Mouse (Mus musculus) heart, postnatal 0 days (tissue): ENCODE data around the gene Shisa6.

Experiments
- CTCF ChIP-seq: IDR thresholded peaks from 2 replicates; pipeline ENCODE4 v1.5.1; 2016; ENCODE audit warnings: antibody characterized with exemption, control low read depth, low read depth
- EP300 ChIP-seq: IDR thresholded peaks from 2 replicates; pipeline ENCODE4 v1.6.1; 2016; ENCODE audit warnings: antibody characterized with exemption, low read depth

DNA sequence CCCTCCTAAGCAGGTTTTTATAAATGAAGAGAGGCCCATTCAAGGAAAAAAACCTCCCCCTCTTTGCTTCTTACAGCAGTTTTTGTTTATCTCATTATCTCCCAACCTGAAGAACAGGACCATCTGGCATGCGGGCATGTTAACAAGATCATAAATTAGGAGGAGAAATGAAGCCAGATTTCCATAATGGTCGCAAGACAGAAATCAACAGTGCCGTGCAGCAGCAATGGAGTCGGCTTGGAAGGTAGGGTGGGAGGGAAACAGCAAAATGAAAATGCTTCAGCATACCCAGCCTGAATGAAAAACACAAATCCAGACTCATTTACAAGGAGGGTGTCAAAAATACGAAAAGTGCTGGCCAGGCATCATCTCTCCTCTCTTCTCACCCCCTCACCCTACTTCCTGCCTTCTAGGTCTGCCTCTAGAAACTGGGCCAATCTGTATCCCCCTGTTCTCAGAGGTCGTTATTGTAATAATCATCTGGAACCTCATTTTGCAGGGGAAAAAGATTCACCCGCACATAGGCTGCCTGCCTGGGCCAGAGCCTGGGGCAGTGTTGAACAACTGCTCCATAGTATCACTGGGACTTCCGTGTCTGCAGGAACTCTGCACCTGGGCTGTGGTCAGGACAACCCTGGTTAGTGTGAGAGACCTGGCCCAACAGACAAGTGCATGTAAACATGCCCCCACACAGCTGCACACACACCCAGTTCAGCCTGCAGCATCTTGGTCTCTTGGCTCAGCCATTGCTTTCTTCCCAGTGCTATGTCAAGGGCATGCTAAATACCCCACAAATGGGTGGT is 251.7 kb downstream of the Shisa6 start:
- TF ChIP-seq CTCF (no peak), EP300 (no peak)
